Mouse (Mus musculus): ENCODE data around the gene Olfr875.
A peak's percentile ranks its signal among the peaks of the same experiment; 100 is the strongest.

Olfr875 gene

DNA sequence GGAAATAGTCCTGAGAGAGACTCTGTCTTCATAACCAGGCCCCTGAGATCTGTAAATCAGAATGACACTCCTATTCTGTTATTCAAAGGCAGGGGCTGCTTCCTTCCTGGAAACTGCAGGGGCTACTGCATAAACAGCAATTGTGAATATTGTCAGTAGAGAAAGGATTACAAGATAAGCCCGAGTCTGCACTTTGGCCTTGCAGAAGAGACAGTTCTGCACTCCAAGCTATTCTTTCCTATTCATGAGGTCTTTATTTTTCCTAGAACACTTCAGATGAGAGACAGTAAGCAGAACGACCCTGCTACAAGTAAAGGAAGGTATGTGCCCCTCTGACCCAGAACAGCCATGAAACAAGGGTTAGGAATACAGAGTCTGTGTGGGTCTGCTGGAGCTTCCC is at the start of gene Olfr875:
TSS of gene Olfr875 (plus strand) at position 99 of the 400 bp plus-strand sequence.
- no peak for DNase-seq (ENCODE audit: low spot score)

DNA sequence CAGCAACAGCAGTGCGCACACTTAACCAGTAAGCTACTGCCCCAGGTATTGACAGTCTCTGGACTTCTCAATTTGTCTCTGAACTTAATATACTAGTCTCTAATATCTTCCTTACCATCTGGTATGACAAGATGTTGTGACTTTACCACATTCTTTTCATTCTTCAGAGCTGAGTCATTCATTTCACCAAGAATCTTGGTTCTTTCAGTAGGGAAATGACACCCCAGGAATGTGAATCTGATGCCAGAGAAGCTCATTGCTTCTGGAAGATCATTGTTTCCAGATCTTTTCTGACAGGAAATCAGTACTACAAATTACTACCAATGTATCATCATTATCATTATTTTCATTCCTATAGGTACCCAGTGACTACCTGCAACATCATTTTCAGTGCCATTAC is 37.3 kb upstream of the Olfr875 start:
- no peak for DNase-seq (ENCODE audit: low spot score)

DNA sequence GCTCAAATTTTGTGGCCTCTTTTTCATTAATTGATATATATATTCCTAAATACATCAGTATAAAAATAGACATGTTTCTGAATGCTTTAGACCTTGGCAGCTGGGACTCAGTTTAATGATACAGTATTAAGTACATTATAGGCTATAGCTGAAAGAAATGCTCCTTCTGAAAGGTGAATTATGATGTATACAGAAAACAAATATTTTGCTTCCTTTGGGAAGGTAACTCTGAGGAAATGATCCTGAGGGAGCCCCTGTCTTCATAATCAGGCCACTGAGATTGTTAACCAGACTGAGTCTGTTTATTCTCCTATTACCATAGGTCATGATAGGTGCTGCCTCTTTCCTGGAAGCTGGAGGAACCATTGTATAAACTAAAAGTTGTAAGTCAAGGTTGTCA is 26.9 kb upstream of the Olfr875 start, which contains the start of gene Olfr874:
TSS of gene Olfr874 (plus strand) at position 301 of the 400 bp plus-strand sequence.
- DNase-seq (ENCODE audit: low spot score) = no peak

DNA sequence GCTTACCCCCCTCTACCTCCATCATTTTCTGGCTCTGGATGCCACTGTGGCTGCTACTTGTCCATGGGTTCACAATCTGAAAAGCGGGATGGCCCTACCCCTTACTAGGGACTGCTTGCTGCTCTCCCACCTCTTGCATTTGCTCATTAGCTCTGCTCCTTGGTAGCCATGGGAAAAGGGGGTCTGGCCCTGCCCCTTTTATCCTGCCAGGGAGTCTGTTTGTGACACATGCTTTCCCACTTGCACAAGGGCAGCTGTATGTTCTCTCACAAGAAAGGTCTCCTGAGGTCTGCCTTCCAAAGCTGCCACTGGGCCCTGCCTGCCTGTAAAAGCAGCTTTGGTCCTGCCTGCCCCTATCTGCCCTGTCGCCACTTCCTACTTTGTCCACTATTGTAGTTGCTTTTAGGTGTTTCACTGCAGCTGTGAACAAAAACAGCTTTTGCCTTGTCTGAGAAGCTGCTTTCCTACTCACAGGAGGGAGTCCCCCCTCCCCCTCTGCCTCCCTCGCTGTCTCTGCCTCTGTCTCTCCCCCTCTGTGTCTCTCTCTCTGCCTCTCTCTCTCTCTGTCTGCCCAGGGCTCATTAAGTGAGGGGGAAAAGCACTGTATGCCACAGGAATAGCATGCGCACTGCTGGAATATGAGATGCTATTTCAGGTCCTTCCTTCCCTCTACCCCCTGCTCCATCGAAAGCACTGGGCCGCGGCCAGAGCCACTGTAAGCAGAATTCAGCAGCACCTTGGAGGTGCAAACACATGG is 21.2 kb upstream of the Olfr875 start:
- peak; percentile 6 for DNase-seq (ENCODE audit: low spot score)

DNA sequence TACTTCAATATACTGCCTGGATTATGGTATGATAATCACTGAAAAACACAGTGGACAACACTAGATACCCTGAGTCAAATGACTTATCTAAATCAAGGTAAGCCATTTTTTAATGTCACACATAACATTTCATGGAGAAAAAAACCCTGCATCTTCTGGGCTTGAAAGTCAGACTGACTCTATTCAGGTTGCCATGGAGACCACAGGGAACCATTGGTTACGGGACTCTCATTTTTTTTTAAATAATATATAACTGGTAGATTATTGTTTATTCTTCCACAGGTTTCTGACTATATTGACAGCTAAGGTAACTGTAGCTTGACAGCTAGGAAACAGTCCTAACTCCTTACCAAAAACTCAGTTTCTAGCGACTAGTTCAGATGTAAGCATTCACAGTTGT is 20.2 kb upstream of the Olfr875 start:
- DNase-seq (ENCODE audit: low spot score) = no peak

DNA sequence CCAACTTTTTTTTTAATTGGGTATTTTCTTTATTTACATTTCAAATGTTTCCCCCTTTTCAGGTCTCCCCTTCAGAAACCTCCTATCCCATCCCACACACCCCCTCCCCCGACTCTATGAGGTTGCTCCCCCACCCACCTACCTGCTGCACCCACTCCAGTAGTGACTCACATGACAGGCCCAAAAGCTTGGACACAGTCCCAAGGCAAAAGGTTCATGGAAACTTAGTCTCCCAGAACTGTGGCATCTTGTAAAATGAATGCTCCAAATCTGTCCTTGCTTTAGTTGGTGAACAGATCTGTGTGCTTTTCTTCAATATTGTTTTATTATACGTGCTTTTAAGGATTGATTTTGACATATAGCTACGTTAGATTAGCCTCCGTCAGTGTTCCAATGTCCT is 19.7 kb upstream of the Olfr875 start:
- no peak for DNase-seq (ENCODE audit: low spot score)

DNA sequence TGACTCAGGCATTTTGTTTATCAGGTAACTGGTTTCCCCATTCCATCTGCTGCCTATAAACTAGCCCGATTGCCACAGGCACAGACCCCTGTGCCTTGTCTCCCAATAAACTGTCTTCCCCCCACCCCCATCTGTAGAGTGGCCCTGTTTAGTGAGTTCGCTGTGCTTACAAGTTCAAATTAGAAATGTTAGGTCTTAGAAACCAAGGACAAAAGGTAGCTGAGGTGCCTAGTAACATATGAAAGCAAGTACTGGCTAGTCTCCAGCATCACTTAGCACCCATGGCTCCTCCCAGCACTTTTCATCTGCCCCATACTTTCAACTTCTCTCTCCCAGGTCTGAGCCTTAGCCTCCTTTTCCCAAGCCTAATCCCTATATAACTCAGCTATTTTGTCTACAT is 9.9 kb upstream of the Olfr875 start:
- no peak for DNase-seq (ENCODE audit: low spot score)

DNA sequence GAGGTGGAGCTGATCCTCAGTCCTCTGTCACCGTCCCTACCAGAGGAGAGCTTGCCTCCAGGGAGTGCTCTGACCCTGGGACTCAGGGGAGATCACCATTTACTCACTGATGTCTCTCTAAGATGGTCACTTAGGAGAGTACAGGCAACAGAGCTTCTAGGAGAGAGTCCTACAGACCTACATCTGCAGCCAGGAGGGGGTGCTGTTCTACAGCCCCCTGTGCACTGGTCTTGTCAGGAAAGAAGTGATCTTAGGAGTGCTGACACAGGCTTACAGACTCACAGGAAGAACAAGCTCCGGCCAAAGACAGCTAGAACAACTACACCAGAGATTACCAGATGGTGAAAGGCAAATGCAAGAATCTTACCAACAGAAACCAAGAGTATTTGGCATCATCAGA is 9.1 kb upstream of the Olfr875 start:
- peak; percentile 12 for DNase-seq (ENCODE audit: low spot score)

DNA sequence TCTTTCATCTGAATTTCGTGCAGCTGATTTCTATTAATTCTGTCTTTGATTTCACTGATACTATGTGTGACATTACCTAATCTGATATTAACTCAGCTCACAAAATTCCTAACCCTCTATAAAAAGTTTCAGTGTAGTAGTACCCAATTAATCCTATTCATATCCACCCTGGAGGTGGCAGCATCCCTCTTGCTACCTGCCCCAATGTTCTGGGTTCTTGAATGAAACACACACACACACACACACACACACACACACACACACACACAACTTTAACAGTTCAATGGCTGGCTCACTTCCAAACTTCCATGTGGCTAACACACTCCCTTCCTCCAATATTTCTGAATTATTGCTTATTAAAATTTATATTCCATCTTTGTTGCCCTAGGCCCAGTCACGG is 996 bp upstream of the Olfr875 start:
- no peak for DNase-seq (ENCODE audit: low spot score)

DNA sequence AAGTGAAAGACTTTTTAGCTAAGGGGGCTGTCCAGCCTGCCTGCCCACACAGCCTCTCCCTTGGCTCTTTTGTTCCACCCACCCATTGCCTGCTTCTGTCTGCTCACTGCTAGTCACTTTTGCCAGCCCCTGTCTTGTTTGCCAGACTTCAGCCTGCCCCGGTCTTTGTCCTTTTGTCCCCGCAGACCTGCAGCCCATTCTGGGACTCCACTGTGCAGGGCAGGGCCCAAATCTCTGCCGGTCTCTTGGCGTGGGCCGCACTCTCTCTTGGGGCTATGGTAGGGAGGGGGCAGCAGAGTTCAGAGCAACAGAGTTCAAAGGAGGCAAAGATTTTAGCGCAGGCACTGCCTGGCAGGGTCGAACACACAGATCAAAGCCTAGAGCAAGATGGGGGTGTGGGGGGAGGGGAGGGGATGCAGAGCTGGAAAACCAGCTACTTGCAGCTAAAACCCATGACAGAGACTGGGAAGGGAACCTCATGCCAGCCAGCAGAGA is 11.2 kb downstream of the Olfr875 start:
- DNase-seq (ENCODE audit: low spot score) = peak; percentile 71

DNA sequence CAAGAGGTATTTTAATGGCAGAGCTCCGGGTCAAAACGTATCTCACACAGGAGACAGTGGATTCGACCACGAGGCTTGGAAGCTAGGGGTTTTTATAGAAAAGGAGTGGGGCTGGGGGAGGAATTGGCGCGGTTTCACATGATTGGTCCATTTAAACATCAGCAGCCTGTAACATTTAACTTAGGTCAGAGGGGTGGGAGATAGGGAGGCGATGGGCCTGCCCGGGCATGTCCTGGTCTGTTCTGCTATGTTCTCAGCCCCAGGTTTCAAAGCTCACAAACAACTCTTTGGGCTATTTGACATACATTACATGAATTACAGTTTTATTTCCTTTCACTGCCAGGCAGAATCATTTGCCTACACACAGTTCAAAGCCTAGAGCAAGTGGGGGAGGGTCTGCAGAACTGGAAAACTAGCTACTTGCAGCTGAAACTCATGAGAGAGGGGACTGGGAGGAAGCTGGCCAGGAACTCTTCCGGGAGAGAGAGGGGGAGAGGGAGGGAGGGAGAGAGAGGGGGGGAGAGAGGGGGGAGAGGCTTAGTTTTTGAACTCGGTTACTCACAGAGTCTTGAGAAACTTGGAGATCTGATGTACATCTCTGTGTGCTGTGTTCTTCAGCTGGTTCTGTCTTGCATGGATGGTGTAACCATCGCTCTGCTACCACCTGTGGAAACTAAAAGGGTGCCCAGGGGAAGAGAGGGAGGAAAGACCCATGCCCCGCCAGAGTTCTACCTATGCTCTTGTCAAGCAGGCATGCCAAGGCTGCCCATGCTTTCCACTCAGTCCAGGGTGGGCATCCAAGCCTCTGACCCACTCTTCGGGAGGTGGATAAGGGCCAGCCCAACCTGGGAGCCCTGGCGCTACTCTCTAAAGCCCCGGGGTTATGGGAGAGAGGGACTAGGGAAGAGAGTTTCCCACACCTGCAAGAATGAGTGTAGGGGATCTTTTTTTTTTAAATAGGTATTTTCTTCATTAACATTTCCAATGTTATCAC is 12.0 kb downstream of the Olfr875 start:
- peak; percentile 18 for DNase-seq (ENCODE audit: low spot score)

DNA sequence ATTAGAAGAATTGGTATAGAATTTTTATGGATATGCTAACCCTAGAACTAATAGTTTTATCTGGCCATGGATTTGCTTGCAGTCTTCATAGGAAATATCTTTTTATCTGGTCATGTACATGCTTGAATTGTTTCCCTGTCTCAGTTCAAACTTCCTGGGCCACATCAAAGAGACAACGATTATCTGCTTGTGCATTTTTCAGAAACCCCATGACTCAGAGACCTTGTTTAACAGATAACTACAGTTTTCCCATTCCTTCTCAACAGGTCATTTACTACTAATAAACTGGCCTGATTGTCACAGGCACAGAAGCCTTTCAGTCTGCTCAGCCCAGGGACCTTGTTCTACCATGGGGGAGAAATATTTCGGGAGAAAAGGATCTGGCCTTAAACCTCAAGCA is 14.8 kb downstream of the Olfr875 start:
- no peak for DNase-seq (ENCODE audit: low spot score)

DNA sequence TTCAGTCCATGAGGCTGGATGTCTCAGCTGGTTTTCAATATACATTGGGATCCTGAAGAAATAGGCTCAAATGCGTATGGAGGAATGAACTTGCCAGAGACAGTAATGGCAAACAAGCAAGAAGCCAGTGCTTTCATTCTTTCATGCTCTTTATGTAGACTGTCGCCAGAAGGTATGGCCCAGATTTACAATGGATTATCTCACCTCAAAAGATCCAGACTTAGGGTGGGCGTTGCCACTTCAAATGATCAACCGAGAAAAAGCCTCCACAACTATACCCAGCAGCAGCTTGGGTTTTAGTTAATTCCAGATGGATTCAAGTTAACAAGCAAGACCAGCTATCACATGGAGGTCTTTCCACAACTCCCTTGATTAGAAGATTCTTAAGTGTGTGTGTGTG is 30.4 kb downstream of the Olfr875 start:
- DNase-seq (ENCODE audit: low spot score) = no peak

DNA sequence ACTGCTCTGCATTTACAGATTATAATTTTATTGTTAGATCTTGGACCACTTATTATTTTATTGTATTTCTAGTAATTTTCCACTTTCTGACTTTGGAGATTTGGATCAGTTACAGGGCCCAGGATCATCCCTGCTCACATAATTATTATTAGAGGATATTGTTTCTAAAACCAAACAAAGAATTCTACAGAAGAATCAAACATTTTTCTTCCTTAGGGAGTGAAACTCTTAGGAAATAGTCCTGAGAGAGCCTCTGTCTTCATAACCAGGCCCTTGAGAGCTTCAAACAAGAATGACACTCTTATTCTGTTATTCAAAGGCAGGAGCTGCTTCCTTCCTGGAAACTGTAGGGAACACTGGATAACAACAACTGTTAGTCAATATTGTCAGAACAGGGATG is 31.1 kb downstream of the Olfr875 start, which contains the start of gene Olfr876:
TSS of gene Olfr876 (plus strand) at position 301 of the 400 bp plus-strand sequence.
- DNase-seq (ENCODE audit: low spot score) = no peak

DNA sequence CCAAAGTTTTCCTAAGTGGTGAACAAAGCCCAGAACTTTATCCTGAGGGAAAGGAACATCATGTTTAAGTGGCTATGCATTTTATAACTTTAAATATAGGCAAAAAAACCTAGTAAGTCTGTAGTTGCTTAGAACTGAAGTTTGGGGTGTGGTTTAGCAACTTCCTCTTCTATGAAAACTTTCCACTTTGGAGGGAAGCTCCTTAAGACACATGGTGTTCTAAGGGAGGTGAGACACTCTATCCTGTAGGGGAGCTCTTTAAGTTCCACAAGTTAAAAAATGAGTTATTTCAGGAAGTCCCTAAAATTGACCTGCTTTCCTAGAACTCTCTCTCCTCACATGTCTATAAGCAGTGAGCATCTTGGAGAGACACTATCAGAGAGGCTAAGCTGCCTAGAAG is 35.6 kb downstream of the Olfr875 start:
- DNase-seq (ENCODE audit: low spot score) = no peak

DNA sequence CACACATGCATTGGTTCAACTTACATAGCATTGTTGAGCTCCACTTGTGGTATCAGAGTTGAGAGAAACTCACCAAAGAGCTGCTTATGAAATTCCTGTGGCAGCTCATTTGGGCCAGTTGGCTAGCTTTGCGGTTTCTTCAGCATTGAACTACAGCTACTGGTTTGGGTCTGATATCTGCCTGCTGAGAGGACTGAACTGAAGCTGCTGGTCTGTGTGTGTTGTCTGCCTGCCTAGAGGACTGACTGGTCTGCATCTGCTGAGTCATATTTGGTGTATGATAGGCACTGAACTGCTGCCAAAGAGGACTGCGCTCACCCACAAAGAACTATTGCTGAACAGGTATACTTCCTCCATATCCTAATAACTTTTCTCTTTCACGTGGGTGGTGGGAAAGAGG is 36.8 kb downstream of the Olfr875 start:
- no peak for DNase-seq (ENCODE audit: low spot score)

DNA sequence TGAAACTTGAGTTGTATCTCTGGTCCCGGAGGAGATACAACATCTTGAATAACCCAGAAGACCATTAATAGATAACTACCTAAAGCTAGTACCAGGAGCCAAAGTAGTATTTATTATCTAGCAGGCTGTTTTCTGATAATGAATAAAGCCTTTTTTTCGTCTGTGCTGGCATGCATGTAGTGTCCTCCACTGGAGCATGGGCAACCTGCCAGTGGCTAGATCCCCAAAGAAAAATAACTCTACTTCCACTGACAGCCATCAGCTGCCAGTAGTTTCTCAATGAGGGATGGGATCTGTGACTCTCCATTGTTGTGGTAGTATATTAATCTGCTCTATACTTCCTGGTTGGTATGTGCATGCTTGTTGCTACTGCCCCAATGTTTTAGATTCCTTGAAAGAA is 37.3 kb downstream of the Olfr875 start:
- no peak for DNase-seq (ENCODE audit: low spot score)

DNA sequence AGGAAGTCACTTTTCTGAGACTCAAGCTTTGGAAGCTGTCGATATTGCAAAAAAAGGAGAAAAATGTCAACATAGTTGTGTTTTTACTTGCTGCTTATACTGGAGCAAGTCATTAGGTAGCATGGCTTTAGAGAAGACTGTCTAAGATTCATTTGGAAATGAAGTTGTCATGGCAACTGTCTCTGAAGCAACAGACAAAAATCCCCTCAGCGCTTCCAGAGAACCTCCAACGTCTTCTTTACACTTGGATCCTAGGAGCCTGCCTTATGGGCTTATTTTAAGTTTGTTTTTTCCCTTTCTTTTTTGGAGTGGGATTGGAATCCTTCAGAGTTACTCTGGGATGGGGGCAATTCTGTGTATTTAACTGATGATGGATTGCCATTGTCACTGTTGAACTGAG is 43.0 kb downstream of the Olfr875 start:
- no peak for DNase-seq (ENCODE audit: low spot score)
